Mouse (Mus musculus) neutrophil, adult 5-6 weeks (primary cell): ENCODE measurements around the gene Crybg2. TPM values are rescaled to one million over a fixed set of nuclear protein-coding genes. Genes with fewer than 3 reads are reported as not detected.

Experiments
- ATAC-seq: fragments of 151-379, 151-347 bp; 2 replicates; pipeline ENCODE4 v1.8.0; 2017; ENCODE audit warnings: mild to moderate bottlenecking, moderate TSS enrichment; ENCODE audit not compliant: insufficient number of reproducible peaks, poor library complexity, low FRiP score, severe bottlenecking; ENCODE audit errors: extremely low read depth
- total RNA-seq: library from RNA; stranded (forward); fragments of 200-1000 nt; gene quantifications from 2 replicates; pipeline ENCODE4 v1.2.3, GENCODE M21; 2017

Gene Crybg2
- total RNA-seq, 1 experiment from 2014 or later, result 4.2 TPM

GRCm38 (mm10) chr4:134052560-134052959, 8.1 kb upstream of the Crybg2 start:
- ATAC-seq, result no peak

GRCm38 (mm10) chr4:134053538-134053937, 7.1 kb upstream of the Crybg2 start, which contains the start of gene Zfp683:
Zfp683 (plus strand) TSS chr4:134053838.
- ATAC-seq, result no peak

- ATAC-seq, result no peak
Observed at GRCm38 (mm10) chr4:134058166-134058715, 2.4 kb upstream of the Crybg2 start.

DNA sequence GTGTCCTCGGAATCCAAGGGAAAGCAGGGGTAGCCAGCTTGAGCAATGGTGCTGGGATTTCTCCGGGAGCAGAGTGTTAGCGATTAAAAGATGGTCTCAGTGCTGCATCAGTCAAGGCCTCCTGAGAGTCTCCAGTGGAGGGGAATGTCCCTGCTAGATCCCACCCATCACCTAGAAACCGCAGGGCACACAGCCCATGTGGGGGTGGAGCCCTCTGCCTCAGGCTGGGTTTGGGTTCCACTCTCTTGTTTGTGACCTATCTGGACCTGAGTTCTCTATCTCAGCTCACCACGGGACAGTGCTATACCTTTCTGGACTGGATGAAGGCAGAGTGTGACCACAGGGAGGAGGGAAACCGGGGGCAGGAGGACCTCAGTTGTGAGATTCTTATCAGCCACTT, 1.7 kb upstream of the Crybg2 start:
- ATAC-seq, result no peak

GRCm38 (mm10) chr4:134061166-134061830, 683 bp downstream of the Crybg2 start:
- no peak for ATAC-seq

GRCm38 (mm10) chr4:134061944-134062446, 1.4 kb downstream of the Crybg2 start:
- no peak for ATAC-seq

- no peak for ATAC-seq
Observed at GRCm38 (mm10) chr4:134062561-134062960, 1.9 kb downstream of the Crybg2 start.

DNA sequence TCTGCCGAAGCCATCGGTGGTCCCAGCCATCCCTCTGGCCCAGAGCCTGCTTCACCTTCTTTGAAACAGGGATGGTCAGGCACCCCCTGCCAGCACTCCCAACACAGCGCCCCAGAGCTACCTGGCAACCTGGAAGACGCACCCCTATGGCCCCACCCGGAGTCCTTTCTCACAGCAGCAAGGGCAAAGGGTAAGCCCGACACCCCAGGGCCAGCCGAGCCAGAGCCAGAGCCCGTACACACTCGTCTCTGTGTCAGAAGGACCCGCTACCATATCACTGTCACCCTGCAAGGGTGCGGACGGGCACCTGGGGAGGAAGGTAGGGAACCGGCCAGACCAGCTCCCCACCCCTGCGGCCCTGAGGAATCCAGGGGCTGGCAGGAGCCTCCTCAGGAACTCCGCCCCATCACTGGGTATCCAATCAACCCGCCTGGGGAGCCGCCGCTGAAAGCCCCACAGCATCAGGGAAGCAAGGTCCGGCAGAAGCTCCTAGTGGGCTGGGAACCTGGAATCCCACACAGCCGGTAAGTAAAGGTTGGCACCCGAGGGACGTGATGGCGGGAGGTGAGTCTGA, 4.9 kb downstream of the Crybg2 start:
- no peak for ATAC-seq

DNA sequence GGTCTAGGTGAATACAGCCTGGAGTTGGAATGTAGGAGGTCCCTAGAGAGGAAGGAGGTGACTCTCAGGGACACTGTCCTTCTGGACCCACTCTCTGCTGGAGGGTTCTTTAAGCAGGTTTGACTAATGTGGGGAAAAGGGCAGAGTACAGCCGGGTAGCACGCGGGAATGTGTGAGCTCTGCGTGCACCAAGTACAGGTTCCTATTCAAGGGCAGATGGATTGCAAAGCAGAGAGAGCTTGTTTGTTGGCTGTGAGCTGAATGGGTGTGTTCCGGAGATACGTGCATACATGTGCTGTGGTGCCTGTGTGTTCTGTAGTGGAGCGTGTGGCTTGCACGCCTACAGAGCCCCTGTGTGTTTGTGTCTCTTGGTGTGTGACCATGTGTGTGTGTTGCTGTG, 6.8 kb downstream of the Crybg2 start:
- no peak for ATAC-seq

DNA sequence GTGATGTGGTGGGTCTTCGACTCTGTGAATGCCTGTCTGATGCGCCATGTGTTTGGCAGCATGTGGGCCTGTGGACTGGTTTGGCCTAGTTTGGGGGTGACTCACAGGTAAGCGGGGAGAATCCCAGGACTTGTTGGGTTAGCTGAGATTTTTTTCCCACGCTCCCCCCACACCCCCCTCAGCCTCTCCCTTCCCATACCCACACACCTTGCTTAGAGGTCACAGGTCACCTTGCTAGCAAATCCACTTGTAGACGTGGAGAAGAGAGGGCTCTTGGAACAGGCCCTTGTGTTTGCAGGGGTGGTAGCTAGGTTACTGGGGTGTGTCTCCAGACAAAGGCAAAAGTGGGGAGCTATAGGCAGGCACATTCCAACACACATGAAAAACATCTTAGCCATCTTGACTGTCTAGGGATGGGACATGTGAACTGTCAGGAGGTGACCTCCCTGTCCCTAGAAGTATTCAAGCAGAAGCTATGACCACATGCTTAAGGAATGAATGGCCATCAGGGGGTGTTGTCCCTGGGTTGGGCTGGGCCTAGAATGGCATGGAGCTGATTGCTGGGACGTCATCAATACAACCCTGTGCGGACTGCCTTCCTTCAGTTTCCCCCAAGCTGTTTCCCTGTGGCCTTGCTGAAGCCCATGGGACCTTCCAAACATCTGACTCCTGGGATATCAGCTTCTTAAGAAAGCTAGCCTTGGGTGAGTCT, 7.4 kb downstream of the Crybg2 start:
- no peak for ATAC-seq

DNA sequence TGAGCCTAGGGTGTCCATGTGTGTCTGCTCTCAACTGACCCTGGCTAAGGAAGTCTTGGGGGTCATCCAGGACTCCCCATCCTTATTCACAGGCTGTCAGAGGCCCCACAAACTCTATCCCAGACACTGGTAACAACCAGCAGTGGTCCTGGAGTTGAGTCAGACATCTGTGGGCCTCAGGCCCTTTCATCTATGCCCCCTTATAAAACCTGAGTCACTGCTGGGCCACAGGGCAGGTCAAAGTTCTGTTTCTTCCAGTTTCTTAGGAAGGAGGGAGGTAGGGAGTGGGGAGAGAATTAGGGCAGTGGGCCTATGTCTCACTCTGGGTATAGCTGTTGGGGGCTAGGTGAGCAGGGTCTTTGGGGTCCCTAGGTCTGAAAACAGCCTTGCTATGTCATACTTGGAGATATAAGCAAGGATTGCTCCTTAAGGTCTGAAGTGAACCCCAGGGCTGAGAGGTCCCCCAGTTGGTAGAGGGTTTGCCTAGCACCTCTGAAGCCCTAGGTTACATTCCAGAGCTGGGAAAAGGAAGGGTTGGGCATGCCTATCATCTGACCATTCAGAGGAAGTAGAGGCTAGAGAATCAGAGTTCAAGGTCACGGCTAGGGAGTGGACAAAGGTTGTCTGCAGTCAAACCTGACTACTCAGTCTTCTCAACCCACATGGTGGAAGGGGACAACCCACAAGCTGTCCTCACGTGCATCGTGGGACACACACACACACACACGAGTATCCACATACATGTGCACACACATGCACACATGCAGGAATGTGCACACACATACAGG, 8.4 kb downstream of the Crybg2 start:
- no peak for ATAC-seq

DNA sequence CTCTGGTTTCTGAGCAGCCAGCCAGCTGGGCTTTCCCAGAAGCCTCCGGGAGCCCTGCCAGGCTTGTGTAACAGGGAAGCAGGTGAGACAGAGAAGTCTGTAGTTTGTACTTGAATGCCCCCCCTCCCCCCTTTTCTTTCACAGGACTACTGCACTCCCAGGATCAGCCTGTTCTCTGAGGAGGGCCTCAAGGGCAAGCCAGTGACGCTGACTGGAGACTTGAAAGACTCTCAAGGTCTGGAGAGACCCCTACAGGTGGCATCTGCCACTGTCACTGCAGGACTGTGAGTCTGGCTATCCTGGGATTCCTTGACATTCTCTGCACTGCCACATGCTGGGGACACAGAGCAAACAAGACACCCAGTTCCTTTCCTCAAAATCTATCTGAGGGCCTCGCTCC, 18.1 kb downstream of the Crybg2 start:
- ATAC-seq, result no peak

DNA sequence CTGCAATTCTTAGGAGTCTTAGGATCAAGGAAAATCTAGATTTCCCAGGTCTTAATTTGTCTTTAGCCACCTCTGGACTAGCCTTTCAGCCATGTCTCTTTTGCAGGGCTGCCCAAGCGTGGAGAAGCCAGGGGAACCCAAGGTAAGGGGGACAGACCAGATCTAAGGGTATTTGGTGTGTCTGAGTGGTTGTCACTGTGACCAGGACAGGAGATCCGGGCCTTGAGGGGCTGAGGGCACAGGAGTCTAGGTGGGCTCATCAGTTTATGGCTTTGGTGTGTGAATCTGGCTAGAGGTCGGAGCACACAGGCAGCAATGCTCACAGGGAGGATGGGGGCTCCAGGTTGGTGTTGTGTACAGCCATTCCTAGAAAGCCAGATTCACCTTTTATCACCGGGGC, 20.1 kb downstream of the Crybg2 start:
- ATAC-seq, result no peak

- peak; percentile 90 for ATAC-seq
Observed at GRCm38 (mm10) chr4:134081730-134082386, 21.2 kb downstream of the Crybg2 start.

DNA sequence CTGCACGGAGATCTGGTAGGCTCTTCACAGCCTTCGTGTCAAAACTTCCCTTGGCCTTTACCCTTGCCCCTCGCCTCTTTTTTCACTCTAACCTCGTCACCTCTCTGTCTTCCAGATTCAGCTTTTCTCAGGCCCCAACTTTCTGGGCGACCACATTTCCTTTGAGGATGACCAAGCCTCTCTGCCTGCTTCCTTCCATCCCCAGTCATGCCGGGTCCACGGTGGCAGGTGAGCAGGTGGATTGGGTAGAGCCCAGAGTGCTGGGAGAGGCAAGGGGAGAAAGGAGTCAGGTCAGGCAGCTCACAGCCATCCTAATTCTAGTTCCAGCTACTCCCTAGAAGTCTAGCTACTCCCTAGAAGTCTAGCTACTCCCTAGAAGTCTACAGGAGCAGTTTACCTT, 21.8 kb downstream of the Crybg2 start:
- ATAC-seq, result no peak

DNA sequence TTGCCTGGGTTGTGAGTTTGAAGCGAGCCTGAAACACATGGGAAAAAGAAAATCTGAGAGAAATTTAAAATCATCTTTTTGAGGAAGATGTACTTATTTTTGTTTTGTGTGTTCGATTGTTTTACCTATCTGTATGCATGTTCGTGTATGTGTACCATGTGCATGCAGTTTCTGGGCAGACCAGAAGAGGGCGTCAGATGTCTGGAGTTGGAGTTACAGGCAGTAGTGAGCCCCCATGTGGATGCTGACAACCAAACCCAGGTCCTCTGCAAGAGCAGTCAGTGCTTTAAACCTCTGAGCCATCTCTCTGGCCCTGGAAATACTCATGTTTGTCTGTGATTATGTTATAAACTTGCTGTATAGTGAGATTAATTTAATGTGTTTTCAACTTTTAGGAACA, 24.4 kb downstream of the Crybg2 start:
- ATAC-seq, result no peak

GRCm38 (mm10) chr4:134087412-134087811, 26.8 kb downstream of the Crybg2 start:
- ATAC-seq, result peak; percentile 92

DNA sequence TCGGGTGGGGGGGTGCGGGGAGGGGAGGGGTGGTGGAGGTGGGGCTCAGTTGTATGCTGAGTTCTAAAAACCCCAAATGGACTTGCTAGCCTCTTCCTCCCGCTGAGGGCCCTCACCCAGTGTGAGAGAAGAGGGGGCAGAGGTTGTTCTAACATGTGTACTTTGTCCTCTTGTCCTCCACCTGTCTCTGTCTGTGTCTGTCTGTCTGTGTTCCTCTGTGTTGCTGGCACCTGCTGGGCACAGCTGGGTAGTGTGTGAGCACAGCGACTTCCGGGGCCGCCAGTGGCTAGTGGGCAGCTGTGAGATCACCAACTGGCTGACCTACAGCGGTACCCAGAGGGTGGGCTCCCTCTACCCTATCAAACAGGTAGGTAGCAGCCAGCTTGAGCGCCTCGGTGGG, 28.4 kb downstream of the Crybg2 start:
- ATAC-seq, result no peak
